Mouse (Mus musculus): ENCODE data around the gene Ifna6.

- peak; percentile 61 for TF ChIP-seq CTCF (IDR thresholded peaks at IDR 0.05)
- TF ChIP-seq EP300 (IDR thresholded peaks at IDR 0.05): no peak
Measured at GRCm38 (mm10) chr4:88822995-88823394, 4.2 kb upstream of the Ifna6 start.
